ENCODE assay signal across 9 mouse cellular contexts in the genomic region with DNA sequence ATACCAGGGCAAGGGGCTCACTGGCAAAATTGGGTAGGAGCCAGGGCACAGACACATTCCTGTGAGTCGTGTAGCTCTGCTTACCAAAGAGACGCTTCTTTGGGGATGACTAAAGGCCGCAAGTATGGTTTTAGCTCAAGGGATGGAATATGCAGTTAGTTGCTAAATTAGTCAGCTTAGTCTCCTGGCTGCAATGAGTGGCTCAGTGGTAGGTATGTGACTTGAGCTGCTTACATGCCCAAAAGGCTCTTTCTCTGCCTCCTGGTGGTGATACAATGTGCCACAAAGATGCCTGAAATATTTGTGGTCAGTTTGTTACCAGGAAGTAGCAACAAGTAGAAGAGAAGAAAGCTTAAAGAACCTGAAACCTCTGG. TPM values are rescaled to one million over a fixed set of nuclear protein-coding genes. Genes with fewer than 3 reads are reported as not detected.
DNase-seq lines count a peak whose midpoint lies in the region; ATAC-seq and TF ChIP-seq lines count a peak whose summit lies in the region.
"Had no signal": no experiment of that assay in that cellular context is flagged by ENCODE, and none has a peak within 500 bp of the region (broad histone marks: within the 10 kb centered on the region; RNA-seq: fewer than 3 reads in every experiment).

No protein-coding gene starts in this region.

- no peaks in the 10 kb centered on the region for H3K9me3 ChIP-seq in lung, embryonic 14.5 days (ENCODE audit: low read depth, low read length)

- H3K36me3 ChIP-seq in lung, embryonic 14.5 days (ENCODE audit: insufficient read depth): no peaks in the 10 kb centered on the region

- H3K9ac ChIP-seq in lung, embryonic 14.5 days: no peak overlapping the region

- peak; percentile 11; the same call in 1 of the 2 replicates for TF ChIP-seq CTCF in lung, embryonic 14.5 days (IDR thresholded peaks at IDR 0.05; ENCODE audit: low read depth)
- no peak for TF ChIP-seq CTCF in embryonic fibroblast, embryonic 13.5 days (IDR thresholded peaks at IDR 0.05; ENCODE audit: borderline replicate concordance, insufficient read depth, low read length)

- no peak overlapping the region for H3K4me3 ChIP-seq in lung, embryonic 14.5 days (ENCODE audit: low read depth, low read length)
- H3K4me3 ChIP-seq in embryonic fibroblast, embryonic 13.5 days (ENCODE audit: insufficient read depth, low read length): no peak overlapping the region
- H3K4me3 ChIP-seq: left cerebral cortex, adult 2 months had no signal

- H3K4me1 ChIP-seq in lung, embryonic 14.5 days (ENCODE audit: insufficient read depth): no peaks in the 10 kb centered on the region
- H3K4me1 ChIP-seq in embryonic fibroblast, embryonic 13.5 days (ENCODE audit: control insufficient read depth, insufficient read depth, low read length): peaks cover 6% of the 10 kb centered on the region

- no peak overlapping the region for H3K27ac ChIP-seq in lung, embryonic 14.5 days (ENCODE audit: low read depth)
- peak overlapping the region; percentile 99 for H3K27ac ChIP-seq in embryonic fibroblast, embryonic 13.5 days (ENCODE audit: insufficient read depth, low read length)
- H3K27ac ChIP-seq: left cerebral cortex, adult 2 months had no signal

- no peak overlapping the region for H3K4me2 ChIP-seq in lung, embryonic 14.5 days

- no peaks in the 10 kb centered on the region for H3K27me3 ChIP-seq in lung, embryonic 14.5 days (ENCODE audit: insufficient read depth, low read length)

- DNase-seq in lung, embryonic 14.5 days: no peak
- DNase-seq in lung, postnatal 4 days: no peak
- DNase-seq in Muller cell, postnatal 12 days (ENCODE audit: inconsistent ontology term): peak; percentile 96
- DNase-seq in natural killer cell, adult 2 months (ENCODE audit: low spot score in 2 of 2): peak; percentile 51 to 70
- DNase-seq in adrenal gland, postnatal 25 days: no peak
- DNase-seq in gastrocnemius, postnatal 25 days: no peak
- DNase-seq: cerebellum, adult 9-11 months had no signal

- WGBS in lung, embryonic 14.5 days: 60% methylated on average over 3 of the region's 3 CpGs

- TF ChIP-seq POLR2A in embryonic fibroblast, embryonic 13.5 days (IDR thresholded peaks at IDR 0.05; ENCODE audit: low read depth, low read length): no peak; the same call in 1 of the 2 replicates

- peak; percentile 14; the same call in 1 of the 2 replicates for ATAC-seq in lung, embryonic 14.5 days (ENCODE audit: insufficient read depth)

RNA-seq across cellular contexts. Expression of gene Gpr65, which starts 15.0 kb away (rescaled TPM):
- 0.84 and 1.9 TPM in 2 replicates for polyA plus RNA-seq in lung, embryonic 14.5 days (2014; fragmentation: Nextera tagmentation; extraction: Ambion mirVana)
- 0.33 TPM in 1 of 2 replicates, not detected in the other for polyA plus RNA-seq in embryonic fibroblast, embryonic 13.5 days (2011; ENCODE audit: insufficient read length, low read depth, missing spikeins)
- total RNA-seq in adrenal gland, postnatal 25 days (2021): 0.43 and 0.82 TPM in 2 replicates
- under 1 TPM in 1 of 2 experiments, not detected in 1; 0.26 TPM for total RNA-seq in gastrocnemius, postnatal 25 days (2021)

RNA-seq across cellular contexts. Expression of gene Galc, which starts 24.2 kb away (rescaled TPM):
- polyA plus RNA-seq in lung, embryonic 14.5 days (2014; fragmentation: Nextera tagmentation; extraction: Ambion mirVana): 10.5 and 10.6 TPM in 2 replicates
- polyA plus RNA-seq in embryonic fibroblast, embryonic 13.5 days (2011; ENCODE audit: insufficient read length, low read depth, missing spikeins): 14.0 and 16.8 TPM in 2 replicates
- 17.6 and 18.5 TPM in 2 replicates for total RNA-seq in adrenal gland, postnatal 25 days (2021)
- total RNA-seq in gastrocnemius, postnatal 25 days (2021): 1 to 10 TPM; 3.9 to 4.2 TPM

Comparison
In these comparisons a context has a peak if more than half of its experiments do, and no peak if none do; other contexts are left out.
1. DNase-seq: peak in Muller cell, postnatal 12 days (single experiment) and natural killer cell, adult 2 months (2 of 2); none in lung, embryonic 14.5 days (single experiment), lung, postnatal 4 days (0 of 2), adrenal gland, postnatal 25 days (single experiment) and gastrocnemius, postnatal 25 days (single experiment).